Mouse (Mus musculus): ENCODE data around the gene Papss2.

Papss2 gene

DNA sequence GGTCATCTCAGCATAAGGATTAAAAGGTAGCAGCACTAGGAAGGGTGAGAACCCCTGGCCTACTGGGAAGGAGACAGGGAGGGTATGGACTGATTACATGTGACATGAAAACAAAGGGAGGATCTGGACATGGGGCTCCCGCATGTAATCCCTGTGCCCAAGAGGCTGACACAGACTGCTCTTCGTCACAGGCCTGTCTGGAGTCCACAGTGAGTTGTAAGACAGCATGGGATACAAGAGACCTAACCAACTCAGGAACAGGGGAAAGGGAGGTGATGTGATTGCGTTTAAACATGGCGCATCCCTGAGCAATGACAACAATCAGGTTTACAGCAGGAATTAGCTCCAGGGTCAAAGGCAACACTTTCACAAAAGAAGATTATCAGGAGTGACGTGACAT is 113.4 kb downstream of the Papss2 start:
- in situ Hi-C loops (cut with MboI, MseI), result no loop called here

DNA sequence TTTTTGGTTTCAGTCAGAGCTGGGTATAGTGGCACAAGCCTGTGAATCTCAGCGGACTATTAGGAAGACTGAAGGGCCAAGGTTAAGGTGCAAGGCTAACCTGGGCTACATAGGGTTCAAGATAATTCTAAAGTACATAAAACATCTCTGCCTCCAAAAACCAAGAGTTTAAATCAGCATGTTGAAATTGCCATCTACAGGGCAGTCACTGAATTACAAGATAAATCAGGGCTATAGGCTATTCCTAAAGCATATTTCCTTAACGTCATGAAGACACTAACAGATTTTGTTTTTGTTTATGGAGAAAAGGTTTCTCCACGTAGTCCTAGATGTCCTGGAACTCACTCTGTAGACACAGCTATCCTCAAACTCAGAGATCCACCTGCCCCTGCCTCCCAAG is 114.7 kb downstream of the Papss2 start:
- in situ Hi-C loops (cut with MboI, MseI), result no loop called here

DNA sequence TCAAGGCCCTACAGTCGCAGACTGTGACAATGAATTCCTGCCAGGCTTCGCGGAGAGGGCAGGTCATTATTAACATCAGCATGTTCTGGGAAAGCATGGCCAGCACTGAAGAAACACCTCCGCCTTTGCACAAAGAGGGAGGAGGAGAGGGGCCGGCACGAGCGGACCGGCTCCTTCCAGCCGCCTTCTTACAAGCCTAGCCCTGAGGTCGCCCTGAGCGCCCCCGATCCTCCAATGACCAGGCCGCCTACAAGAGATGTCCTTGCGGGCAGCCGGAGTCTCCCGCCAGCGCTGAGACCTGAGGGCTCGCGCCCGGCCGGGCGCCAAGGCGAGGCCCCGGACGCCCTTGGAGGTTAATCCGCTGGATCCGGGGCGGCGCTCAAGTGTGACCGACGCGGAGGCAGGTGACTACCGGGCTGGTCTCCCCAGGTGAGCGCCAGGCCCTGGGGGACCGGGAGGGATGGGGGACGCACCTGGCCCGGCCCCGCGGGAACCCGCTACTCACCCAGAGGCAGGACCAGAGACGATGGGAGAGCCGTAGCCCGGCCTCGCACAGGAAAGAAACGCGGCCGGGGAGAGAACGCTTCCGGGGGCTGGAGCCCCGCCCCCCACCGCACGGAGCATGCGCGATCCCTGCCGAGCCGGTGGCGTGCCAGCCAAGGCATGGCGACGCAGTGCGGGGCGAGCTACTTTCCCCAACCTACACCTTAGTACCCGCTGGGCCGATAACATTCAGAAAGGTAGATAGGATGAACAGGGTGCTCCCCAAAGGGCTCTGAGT is 116.4 kb downstream of the Papss2 start:
- in situ Hi-C loops (cut with MboI, MseI), result no loop called here

- in situ Hi-C loops (cut with MboI, MseI), result no loop called here
These were observed 117.0 kb downstream of the Papss2 start for GRCm38 (mm10) chr19:32712588-32713042.

DNA sequence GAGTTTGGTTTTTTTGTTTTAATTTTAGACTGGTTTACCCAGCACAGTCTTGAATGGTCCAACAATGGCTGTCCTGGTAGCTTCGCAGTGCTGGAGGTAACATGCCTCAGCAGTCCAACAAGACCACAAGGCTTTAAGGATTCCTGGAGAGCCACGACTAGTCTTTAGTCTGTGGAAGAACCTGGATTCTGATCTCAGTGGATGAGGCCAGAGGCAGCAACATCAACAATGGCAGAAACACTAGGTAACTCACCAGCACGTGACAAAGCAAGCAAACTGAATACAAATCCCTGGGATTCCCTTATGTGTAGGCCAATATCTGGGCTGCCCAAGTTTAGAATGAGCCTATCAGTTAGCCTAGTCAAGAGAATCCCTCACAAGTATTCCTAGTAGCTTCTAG is 117.9 kb downstream of the Papss2 start:
- in situ Hi-C loops (cut with MboI, MseI), result no loop called here

- in situ Hi-C loops (cut with MboI, MseI), result loop anchor here (5.0 kb wide), 1 partner anchor 42 kb away; the partner anchor contains the start of gene Pten
These were observed 119.6 kb downstream of the Papss2 start for GRCm38 (mm10) chr19:32715201-32715600.

DNA sequence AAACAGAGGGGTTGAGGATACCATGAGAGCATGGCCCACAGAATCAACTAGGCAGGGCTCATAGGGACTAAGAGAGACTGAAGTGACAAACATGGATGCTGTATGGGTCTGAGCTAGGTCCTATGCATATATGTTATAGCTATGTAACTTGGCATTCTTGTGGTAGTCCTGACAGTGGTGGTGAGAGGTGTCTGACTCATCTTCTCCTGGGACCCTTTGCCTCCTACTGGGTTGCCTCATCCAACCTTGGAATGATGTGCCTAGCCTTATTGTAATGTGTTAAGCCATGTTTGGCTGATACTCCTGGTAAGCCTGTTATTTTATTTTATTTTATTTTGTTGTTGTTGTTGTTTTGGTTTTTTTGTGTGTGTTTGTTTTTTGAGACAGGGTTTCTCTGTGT is 120.1 kb downstream of the Papss2 start:
- in situ Hi-C loops (cut with MboI, MseI), result loop anchor here (5.0 kb wide), 1 partner anchor 42 kb away; the partner anchor contains the start of gene Pten

Measured in T-helper 2 cell (primary cell).